Mouse (Mus musculus) splenic B cell, adult 2 months (primary cell): ENCODE results near the gene Higd1a.

Source experiments
- DNase-seq: peaks from one replicate; pipeline ENCODE4 v3.0.0-alpha.2; 2011; ENCODE audit warnings: low read depth, low spot score
- H3K27me3 ChIP-seq: 2 replicates; pipeline ENCODE4 v1.6.1; 2012; ENCODE audit warnings: mild to moderate bottlenecking, low read length, moderate library complexity, mixed read lengths; ENCODE audit not compliant: control insufficient read depth, poor library complexity, insufficient read depth, severe bottlenecking
- H3K36me3 ChIP-seq: 2 replicates; pipeline ENCODE4 v1.6.1; 2012; ENCODE audit warnings: mild to moderate bottlenecking, low read length, moderate library complexity, mixed read lengths; ENCODE audit not compliant: control insufficient read depth, poor library complexity, insufficient read depth, severe bottlenecking

Gene Higd1a

DNA sequence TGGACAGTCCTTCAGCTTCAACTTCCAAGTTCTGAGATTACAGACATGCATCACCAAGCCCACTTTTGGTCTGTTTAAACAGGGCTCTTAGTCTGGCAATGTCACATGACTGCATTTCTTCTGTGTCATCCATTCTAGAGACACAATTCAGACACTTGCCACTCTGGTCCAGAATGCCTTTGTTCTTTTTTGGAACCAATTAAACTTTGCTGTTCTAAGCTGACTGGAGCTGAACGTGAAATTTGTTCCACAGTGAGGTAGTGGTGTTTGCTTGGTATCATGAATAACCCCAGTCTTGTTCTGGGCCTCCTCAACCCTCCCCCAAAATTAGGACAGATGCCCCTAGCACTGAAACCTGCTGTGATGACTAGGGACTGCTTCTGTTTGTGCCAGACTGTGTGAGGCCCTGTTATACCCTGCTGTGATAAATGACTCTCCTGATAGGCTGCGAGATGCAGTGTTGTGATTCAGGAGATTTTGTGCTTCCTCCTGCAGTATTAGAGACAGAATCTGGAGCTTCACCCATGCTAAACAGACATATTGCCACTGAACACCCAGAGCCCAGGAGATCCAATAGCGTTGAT, 7.4 kb upstream of the Higd1a start:
- DNase-seq, result no peak

DNA sequence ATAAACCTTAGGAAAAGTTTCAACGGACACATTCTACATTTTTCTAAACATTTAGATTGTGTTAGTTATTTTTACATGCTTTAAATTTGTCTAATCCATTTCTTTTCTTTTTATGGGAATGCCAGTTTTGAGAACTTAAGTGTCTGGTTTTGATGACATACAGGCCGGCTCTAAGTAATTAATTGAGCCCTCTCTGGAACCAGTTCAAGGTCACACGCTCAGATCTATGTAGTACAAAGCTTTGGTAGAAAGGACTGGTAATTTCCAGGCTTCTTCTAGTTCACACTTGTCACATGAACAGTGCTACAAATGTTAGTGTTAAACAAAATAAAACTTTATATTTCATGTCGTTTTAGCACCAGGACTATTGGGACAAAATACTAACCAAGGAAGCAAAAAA, 6.7 kb upstream of the Higd1a start:
- no peaks in the 10 kb centered on the region for H3K36me3 ChIP-seq
- DNase-seq, result no peak
- no peaks in the 10 kb centered on the region for H3K27me3 ChIP-seq

More for the DNA sequence above, 7.4 kb upstream of the Higd1a start:
- Histone ChIP-seq H3K36me3 (no peaks in the 10 kb centered on the region), H3K27me3 (no peaks in the 10 kb centered on the region)

DNA sequence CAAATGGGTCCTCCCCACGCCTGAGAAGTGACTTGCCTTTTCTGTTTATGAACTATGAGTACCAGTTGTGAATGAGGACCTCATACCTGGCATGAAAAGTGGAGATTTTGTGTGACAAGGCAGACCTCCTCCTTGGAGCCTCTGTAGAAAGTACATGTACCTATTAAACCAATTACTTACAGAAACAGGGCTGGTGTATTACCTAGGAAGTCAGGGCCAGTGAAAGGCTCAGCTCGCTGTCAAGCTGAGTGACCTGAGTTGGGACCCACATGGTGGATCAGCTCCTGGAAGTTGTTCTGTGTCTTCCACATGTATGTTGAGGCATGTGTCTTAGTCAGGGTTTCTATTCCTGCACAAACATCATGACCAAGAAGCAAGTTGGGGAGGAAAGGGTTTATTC, 2.8 kb upstream of the Higd1a start:
- H3K27me3 ChIP-seq, result no peaks in the 10 kb centered on the region
- no peaks in the 10 kb centered on the region for H3K36me3 ChIP-seq
- no peak for DNase-seq

DNA sequence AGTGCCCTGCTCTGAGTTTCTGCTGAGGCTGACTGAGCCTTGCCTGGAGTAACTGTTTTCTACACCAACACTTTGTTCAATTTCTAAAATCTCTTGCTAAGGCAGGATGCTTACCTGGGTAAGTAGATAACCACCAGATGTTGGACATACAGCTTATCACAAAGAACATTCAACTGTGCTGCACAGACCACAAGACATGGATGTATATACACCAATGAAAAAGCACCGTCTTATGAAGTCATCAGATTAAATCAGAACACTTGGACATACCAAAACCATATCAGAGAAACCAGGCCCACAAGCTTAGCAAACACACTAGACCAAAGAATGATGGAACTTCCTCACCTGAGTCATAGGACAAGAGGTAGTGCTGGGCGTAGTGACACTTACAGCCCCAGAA, 1.2 kb upstream of the Higd1a start:
- H3K36me3 ChIP-seq, result no peaks in the 10 kb centered on the region
- H3K27me3 ChIP-seq, result no peaks in the 10 kb centered on the region
- DNase-seq, result no peak

DNA sequence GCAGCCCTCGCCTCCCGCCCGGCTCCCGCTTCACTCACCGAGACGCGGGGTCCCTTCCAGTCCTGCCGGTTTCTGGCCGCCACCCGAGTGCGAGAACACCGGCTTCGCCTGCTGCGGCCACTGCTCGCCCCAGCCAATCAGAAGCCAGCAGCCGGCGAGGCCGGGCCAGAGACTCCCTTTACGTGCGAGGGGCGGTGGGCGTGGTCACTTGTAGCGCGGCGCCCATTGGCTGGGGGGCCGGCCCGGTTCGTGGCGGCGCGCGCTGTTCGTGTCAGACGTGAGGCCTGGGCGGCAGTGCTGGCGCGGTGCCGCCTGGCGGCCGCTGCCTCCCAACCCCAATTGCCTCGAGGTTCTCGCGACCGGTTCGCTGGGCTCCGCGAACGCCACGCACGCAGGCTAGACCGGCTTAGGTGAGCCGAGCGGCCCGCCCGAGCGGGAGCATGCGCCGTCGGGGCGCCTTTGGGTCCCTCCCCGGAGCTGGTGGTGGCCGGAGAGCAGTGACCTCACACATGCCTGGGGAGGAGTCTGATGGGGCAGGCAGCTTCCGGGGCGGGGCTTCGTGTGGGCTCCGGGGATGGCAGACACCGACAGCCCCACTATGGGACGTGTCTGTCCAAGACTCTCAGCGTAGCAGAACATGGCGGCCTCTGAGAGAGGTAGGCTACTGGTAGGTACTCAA, 549 bp downstream of the Higd1a start:
- peak; percentile 97 for DNase-seq
- H3K27me3 ChIP-seq, result no peaks in the 10 kb centered on the region
- H3K36me3 ChIP-seq, result no peaks in the 10 kb centered on the region

DNA sequence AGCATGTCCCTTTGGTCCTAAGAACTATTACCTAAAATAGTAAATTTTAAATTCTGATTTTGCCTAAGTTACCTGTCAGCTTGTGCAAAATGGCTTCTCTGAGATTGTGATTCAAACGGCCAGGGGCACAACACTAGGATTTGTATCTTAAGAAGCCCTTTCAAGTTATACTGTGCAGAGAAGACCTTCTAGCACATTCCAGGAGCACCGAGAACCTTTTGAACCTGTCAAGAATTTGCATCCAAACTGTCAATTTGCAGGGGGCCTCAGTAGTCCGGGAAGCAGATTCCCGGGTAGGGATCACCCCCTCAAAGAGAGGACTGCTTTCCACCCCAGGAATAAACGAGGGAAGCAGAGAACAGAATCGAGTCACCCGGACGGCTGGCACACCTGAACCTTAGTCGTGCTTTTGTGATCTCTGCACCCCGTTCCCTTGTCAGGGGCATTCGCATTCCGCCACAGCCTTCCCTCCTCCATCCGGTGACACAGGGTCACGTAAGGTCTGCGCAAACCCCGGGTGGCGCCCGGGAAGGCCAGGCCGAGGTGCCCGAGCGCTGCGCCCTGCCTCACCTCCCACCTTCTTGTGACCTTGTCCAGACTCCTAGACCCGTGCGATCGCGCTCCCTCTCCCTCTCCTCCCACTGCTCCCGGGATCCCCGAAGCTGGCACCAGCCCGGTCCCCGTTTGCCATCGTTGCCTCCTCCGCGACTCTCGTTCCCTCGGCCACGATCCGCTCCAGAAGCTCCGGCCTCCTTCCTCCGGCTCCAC, 1.3 kb downstream of the Higd1a start:
- H3K27me3 ChIP-seq, result no peaks in the 10 kb centered on the region
- DNase-seq, result peak; percentile 56
- H3K36me3 ChIP-seq, result no peaks in the 10 kb centered on the region; the same call in 1 of the 2 replicates

DNA sequence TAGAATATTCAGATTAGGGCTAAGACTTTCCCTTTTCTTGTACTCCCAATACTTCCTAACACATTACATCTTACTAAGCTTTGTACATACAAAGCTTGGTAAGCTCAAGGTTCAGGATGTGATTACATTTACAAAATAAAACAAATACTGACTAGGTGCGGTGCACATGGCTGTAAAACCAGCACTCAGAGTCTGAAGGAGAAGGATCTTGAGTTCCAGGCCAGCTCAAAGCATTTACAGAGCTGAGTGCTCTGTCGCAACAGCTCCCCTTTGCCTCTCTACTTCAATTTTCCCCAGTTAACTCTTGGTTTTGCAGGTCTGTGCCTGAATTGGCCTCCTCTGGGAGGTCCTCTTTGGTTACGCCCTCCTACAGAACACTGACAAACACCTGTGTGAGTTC, 3.9 kb downstream of the Higd1a start:
- no peak for DNase-seq
- Histone ChIP-seq H3K27me3 (no peaks in the 10 kb centered on the region), H3K36me3 (peaks cover 8% of the 10 kb centered on the region; the same call in 1 of the 2 replicates)

DNA sequence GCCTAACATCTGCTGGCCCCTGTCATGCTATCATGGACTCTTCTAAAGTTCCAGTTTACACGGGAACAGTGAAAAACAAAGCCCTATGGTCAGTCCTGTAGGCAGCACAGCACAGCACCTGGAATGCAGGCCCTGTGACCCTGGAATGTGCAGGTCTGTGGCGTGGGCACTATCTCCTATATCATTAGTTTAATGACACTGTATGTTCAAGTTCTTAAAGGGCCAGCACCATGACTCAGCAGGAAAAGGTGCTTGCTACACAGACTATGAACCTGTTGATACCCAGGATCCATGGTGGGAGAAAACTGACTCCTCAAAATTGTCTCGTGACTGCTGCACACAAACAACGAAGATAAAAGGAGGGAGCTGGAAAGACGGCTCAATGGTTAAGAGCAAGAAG, 10.3 kb downstream of the Higd1a start:
- H3K36me3 ChIP-seq, result peaks cover 8% of the 10 kb centered on the region; the same call in 1 of the 2 replicates
- no peaks in the 10 kb centered on the region for H3K27me3 ChIP-seq
- DNase-seq, result no peak

DNA sequence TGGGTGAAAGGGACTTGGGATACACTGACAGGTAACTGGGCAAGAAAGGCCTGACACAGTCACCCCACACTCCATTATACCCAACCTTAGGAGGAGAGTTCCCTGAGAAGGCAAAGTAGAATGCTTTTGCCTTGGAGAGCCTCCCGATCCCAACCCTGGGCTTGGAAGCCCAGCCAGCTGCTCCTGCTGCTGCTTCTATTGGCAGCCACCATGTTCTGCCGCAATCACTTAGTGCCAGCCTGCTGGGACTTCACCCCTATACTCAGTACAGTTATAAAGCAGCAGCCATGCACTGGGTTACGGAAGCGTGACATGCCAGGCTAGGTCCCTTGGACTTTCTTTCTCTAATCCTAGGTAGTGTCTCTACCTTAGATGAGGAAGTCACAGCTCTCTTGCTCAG, 11.0 kb downstream of the Higd1a start:
- no peak for DNase-seq
- H3K36me3 ChIP-seq, result peaks cover 8% of the 10 kb centered on the region; the same call in 1 of the 2 replicates

DNA sequence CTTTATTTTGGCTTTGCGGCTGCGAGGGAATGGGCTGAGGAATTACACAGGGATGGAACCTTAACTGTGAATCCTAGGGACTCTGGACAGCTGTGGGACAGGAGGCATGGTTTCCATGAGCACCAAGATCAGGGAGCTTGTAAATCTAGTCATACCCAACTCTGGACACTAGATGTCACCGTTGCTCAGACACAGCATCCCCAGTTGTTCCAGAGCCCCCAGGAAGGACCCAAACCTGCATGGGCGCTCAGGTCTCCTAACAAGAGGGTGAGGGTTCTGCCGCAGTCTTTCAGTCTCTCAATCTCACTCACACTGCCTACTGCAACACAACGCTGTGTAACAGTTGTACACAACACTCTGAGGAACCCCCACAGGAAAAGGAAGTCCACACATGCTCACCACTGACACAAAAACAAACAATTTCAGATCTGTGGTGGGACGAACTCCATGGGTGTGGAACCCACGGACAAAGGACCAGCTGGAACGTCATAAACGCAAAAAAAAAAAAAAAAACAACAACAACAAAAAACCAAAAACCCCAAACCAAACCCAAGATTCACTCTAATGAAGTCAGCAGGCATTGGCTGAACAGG, 11.5 kb downstream of the Higd1a start:
- DNase-seq, result peak; percentile 74
- Histone ChIP-seq H3K36me3 (peaks cover 7% of the 10 kb centered on the region; the same call in 1 of the 2 replicates), H3K27me3 (no peaks in the 10 kb centered on the region)

More for the DNA sequence above, 11.0 kb downstream of the Higd1a start:
- H3K27me3 ChIP-seq, result no peaks in the 10 kb centered on the region

DNA sequence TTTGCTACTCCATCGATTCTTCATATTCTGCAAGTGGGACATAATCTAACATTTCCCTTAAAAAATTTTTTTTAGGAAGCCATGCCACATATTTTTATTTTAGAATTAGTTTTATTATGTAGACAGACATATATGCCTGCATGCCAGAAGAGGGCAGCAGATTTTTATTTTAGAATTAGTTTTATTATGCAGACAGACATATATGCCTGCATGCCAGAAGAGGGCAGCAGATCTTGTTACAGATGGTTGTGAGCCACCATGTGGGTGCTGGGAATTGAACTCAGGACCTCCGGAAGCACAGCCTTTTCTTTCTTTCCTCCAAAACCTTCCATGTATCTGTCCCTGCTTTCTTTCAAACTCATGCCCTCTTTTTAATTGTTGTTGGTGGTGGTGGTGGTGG, 15.2 kb downstream of the Higd1a start:
- no peaks in the 10 kb centered on the region for H3K27me3 ChIP-seq
- DNase-seq, result peak; percentile 56
- no peaks in the 10 kb centered on the region for H3K36me3 ChIP-seq

DNA sequence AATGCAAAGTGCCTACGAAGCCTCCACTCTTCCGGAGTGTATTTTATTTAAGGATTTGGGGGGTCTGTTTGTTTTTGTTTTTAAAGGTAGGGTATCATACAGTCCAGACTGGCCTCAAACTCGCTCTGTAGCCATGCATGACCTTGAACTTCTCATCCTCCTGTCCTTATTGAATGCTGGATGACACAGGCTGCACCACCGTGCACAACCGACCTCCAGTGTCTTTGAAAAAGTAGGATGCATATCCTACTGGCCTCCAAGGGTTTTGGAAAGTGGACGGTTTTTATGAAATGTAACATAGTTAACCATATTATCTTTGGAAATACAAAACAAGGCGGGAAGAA, 18.6 kb downstream of the Higd1a start:
- H3K36me3 ChIP-seq, result no peaks in the 10 kb centered on the region
- no peaks in the 10 kb centered on the region for H3K27me3 ChIP-seq
- no peak for DNase-seq

DNA sequence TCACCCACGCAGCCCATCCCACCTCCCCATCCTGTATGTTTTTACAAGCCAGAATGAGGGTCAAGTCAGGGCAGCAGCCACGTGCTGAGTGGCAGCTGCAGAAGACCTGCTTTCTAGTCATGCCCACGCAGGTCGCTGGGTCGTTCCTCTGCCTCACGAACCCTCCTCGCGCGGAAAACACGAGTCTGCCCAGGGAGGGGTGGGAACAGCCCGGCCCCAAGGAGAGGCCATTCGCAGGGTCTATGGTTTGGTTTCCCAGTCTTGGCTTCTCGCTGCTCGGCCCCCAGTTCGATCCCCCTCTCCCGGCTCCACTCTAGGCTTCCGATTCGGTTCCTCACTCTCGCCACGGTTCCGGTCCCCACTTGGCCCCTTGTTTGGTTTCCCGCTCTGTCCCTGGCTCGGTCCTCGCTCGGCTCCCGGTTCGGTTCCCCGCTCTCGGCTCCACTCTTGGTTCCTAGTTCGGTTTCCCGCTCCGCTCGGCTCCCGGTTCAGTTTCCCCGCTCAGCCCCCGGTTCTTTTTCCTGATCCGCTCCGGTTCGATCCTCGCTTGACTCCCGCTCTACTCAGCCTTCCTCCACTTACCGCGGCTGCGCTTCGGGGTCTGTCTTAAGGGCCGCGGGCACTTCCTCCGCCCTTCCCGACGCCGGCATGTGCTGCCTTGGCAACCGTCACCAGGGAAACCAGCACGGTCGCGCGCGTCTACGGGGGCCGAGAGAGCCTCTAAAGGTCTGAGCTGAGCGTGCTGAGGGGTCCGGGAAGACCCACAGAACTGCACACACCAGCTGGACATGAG, 19.1 kb downstream of the Higd1a start, which contains the start of gene Ccdc13:
Ccdc13 (minus strand) TSS at position 633 of the 793 bp plus-strand sequence.
- Histone ChIP-seq H3K27me3 (no peaks in the 10 kb centered on the region), H3K36me3 (no peaks in the 10 kb centered on the region)
- DNase-seq, result peak; percentile 44

DNA sequence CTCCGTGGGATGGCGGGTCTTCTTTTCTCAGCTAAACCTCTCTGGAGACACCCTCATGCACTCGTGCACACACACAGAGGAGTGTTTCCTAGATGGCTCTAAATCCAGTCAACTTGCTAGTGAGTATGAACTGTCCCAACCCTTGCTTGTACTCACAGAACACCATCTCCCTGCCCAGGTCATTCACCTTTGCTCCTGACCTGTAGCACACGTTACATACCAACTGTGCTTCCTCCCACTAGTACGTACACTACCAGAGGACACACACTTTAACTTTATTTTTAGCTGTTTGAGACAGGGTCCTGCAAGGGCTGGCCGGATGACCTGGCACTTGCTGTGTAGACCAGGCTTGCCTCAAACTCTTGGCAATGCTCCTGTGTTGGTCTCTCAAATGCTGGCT, 20.2 kb downstream of the Higd1a start:
- no peaks in the 10 kb centered on the region for H3K36me3 ChIP-seq
- DNase-seq, result no peak
- no peaks in the 10 kb centered on the region for H3K27me3 ChIP-seq
